Mouse (Mus musculus): ENCODE measurements around the gene Dmc1. TPM values are rescaled to one million over a fixed set of nuclear protein-coding genes. Genes with fewer than 3 reads are reported as not detected.
A peak's percentile ranks its signal among the peaks of the same experiment; 100 is the strongest.

The Dmc1 gene
- polyA plus RNA-seq, 1 experiment from 2014 or later: 0.90 TPM

DNA sequence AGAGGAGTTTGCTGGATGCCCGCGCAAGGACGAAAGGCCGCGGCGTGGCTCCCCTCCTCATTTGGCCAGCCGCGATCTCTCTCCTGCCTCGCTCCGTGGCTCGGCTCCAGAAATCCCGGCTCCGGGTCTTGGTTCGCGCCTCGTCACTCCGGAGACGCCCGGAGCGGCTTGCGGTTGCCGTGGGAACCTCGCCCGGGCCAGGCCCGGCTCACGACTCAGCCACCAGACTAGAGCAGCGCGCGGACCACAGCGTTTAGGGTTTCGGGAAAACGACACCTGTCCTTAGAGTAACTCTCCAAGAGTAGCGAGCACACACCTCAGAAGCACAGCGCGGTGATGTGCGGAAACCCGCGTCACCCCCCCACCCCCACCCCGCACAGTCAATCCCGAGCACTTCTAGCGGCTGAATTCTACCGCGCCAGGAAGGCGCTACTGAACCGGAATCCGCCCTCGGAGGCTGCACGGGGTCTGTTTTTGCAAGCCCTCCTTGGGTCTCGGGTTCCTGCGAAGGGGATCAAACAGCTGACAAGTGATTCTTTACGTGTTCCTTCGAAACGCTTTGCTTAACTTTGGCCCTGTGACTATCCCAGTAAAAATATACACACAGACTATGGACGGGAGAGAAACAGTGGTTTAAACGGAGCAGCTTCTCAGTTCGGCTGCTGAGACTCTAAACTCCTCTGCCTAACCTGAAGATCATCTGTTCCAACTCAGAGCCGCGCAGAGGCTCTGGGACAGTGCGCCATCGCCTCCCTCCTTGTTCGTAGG is 93.2 kb downstream of the Dmc1 start:
- peak; percentile 75 for ATAC-seq
- Histone ChIP-seq H3K36me3 (ENCODE audit: insufficient read depth, low read length) (no peaks in the 10 kb centered on the region), H3K9me3 (ENCODE audit: low read length) (no peaks in the 10 kb centered on the region), H3K27me3 (replicated peaks; ENCODE audit: insufficient read depth, low read length) (peaks cover 53% of the 10 kb centered on the region), H3K27ac (ENCODE audit: low read length) (no peak overlapping the region), H3K4me2 (replicated peaks; ENCODE audit: low read depth, low read length) (peak overlapping the region; percentile 64), H3K4me3 (ENCODE audit: low read depth, low read length) (peak overlapping the region; percentile 29), H3K9ac (replicated peaks; ENCODE audit: low read depth) (no peak overlapping the region), H3K4me1 (ENCODE audit: insufficient read depth, low read depth, low read length) (no peaks in the 10 kb centered on the region)
- no peak for TF ChIP-seq CTCF (IDR thresholded peaks at IDR 0.05)
- TF ChIP-seq EP300 (IDR thresholded peaks at IDR 0.05): no peak
- WGBS: 3% methylated on average over 61 of the region's 61 CpGs
- DNase-seq (ENCODE audit: low spot score): peak; percentile 83

Small RNAs within 50 kb of the gene (microRNA-seq; reads per million reads assigned to microRNA genes)
- gene Gm27903: not detected

Other genes with a start within 250 kb of the Dmc1 start
- gene Tmem184b, start 201.5 kb downstream of the Dmc1 start, polyA plus RNA-seq (2015; fragmentation: Nextera tagmentation; extraction: Ambion mirVana): 55.3 and 56.7 TPM in 2 replicates
- 67.2 and 72.4 TPM in 2 replicates for gene Csnk1e, start 149.5 kb downstream of the Dmc1 start, polyA plus RNA-seq (2015; fragmentation: Nextera tagmentation; extraction: Ambion mirVana)
- gene Kcnj4, start 99.9 kb downstream of the Dmc1 start, polyA plus RNA-seq (2015; fragmentation: Nextera tagmentation; extraction: Ambion mirVana): not detected in 2 replicates
- gene Kdelr3, start 88.7 kb downstream of the Dmc1 start, polyA plus RNA-seq (2015; fragmentation: Nextera tagmentation; extraction: Ambion mirVana): 54.3 and 64.5 TPM in 2 replicates
- 28.3 and 39.6 TPM in 2 replicates for gene Ddx17, start 58.4 kb downstream of the Dmc1 start, polyA plus RNA-seq (2015; fragmentation: Nextera tagmentation; extraction: Ambion mirVana)
- 1.2 and 1.3 TPM in 2 replicates for gene Fam227a, start 53.8 kb upstream of the Dmc1 start, polyA plus RNA-seq (2015; fragmentation: Nextera tagmentation; extraction: Ambion mirVana)
- 43.5 and 45.3 TPM in 2 replicates for gene Cby1, start 54.1 kb upstream of the Dmc1 start, polyA plus RNA-seq (2015; fragmentation: Nextera tagmentation; extraction: Ambion mirVana)
- 167 and 168 TPM in 2 replicates for gene Tomm22, start 65.8 kb upstream of the Dmc1 start, polyA plus RNA-seq (2015; fragmentation: Nextera tagmentation; extraction: Ambion mirVana)
- 12.7 and 13.9 TPM in 2 replicates for gene Josd1, start 82.8 kb upstream of the Dmc1 start, polyA plus RNA-seq (2015; fragmentation: Nextera tagmentation; extraction: Ambion mirVana)
- 16.9 and 17.9 TPM in 2 replicates for gene Gtpbp1, start 85.7 kb upstream of the Dmc1 start, polyA plus RNA-seq (2015; fragmentation: Nextera tagmentation; extraction: Ambion mirVana)
- gene Sun2, start 137.4 kb upstream of the Dmc1 start, polyA plus RNA-seq (2015; fragmentation: Nextera tagmentation; extraction: Ambion mirVana): 4.5 and 5.1 TPM in 2 replicates
- 49.5 and 52.4 TPM in 2 replicates for gene Dnal4, start 172.7 kb upstream of the Dmc1 start, polyA plus RNA-seq (2015; fragmentation: Nextera tagmentation; extraction: Ambion mirVana)
- gene Nptxr, start 199.7 kb upstream of the Dmc1 start, polyA plus RNA-seq (2015; fragmentation: Nextera tagmentation; extraction: Ambion mirVana): 1.0 and 1.2 TPM in 2 replicates
- gene Npcd, start 229.1 kb upstream of the Dmc1 start, polyA plus RNA-seq (2015; fragmentation: Nextera tagmentation; extraction: Ambion mirVana): 0.13 TPM in 1 of 2 replicates, not detected in the other
- 52.2 and 60.6 TPM in 2 replicates for gene Cbx6, start 229.6 kb upstream of the Dmc1 start, polyA plus RNA-seq (2015; fragmentation: Nextera tagmentation; extraction: Ambion mirVana)